Mouse (Mus musculus): Measurements from ENCODE around the gene Neurod1.

GRCm38 (mm10) chr2:79461861-79462260 lies 5.3 kb upstream of the Neurod1 start:
- TF ChIP-seq MYB (IDR thresholded peaks at IDR 0.05; ENCODE audit: low read depth, low read length): no peak
- TF ChIP-seq ZMIZ1 (IDR thresholded peaks at IDR 0.05; ENCODE audit: low read depth, low read length): no peak
- TF ChIP-seq CTCF (IDR thresholded peaks at IDR 0.05 in 2 of 3, conservative IDR thresholded peaks at IDR 0.05 in 1 of 3; ENCODE audit: control insufficient read depth in 1 of 3, insufficient read depth in 1 of 3, low read depth in 2 of 3, low read length in 3 of 3, poor library complexity in 1 of 3, severe bottlenecking in 1 of 3): no peak
- no peak for TF ChIP-seq MXI1 (IDR thresholded peaks at IDR 0.05; ENCODE audit: low read depth, low read length)
